Mouse (Mus musculus) layer of hippocampus, adult 18-20 months (tissue): ENCODE measurements around the gene Nans. TPM values are rescaled to one million over a fixed set of nuclear protein-coding genes. Genes with fewer than 3 reads are reported as not detected.

ENCODE experiments used
- DNase-seq, 2 experiments: peaks; one replicate each; pipeline ENCODE4 v3.0.0; 2022; ENCODE audit warnings: low spot score in 2 of 2
- long read RNA-seq: library from polyadenylated mRNA; stranded (forward); transcript quantifications from one replicate; pipeline ENCODE4 v2.0.0, GENCODE M21; 2021
- total RNA-seq, 2 experiments: library from RNA; stranded (reverse); gene quantifications; 2 replicates each; pipeline ENCODE4 v1.2.3; 2021

The Nans gene
- 10 to 100 TPM; 16.0 to 17.4 TPM for total RNA-seq
- long read RNA-seq, transcript Nans-201 (6 exons, 2,179 nt) = major isoform, 21 of 24 reads
- long read RNA-seq, partial matches to known transcripts = 1 of 24 reads
- long read RNA-seq, other reads (novel, unspliced or antisense) = 2 of 24 reads

DNA sequence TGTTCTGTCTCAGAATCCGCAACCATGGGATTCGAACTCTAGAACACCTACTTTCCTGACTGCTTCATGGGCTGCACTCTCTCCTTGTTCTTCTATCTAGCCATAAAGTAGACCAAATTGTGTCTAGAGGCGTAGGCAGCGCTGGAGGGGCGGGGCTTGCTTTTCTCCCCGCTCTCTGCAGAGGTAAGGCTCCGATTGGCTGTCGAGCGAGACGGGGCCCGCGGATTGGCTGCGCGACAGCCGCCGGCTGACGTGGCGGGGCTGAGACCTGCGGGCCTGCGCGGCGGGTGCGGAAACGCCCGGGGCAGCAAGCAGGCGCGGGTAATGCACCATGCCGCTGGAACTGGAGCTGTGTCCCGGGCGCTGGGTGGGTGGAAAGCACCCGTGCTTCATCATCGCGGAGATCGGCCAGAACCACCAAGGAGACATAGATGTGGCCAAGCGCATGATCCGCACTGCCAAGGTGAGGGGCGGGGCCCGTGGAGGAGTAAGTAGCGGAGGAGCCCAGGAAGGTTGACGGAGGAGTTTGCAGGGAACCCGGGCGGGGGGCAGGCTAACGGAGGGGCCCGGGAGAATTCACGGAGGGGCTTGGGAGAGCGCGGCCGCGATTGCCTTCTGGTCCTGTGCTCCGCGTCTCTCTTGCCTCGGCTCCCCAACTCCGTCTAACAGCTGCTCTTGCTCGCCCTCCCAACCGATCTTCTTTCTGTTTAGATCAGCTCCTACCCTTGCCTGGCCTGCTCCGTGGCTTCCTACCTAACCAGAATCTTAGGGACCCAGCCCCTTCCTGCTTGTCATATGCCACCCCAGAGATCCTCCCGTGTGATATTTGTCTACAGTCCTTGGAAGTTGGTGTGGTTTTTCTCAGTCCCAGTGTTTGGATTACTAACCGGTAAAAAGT, at the start of gene Nans:
TSS of gene Nans (plus strand) at position 221 of the 898 bp plus-strand sequence.
- DNase-seq = peak; percentile 92 to 95

DNA sequence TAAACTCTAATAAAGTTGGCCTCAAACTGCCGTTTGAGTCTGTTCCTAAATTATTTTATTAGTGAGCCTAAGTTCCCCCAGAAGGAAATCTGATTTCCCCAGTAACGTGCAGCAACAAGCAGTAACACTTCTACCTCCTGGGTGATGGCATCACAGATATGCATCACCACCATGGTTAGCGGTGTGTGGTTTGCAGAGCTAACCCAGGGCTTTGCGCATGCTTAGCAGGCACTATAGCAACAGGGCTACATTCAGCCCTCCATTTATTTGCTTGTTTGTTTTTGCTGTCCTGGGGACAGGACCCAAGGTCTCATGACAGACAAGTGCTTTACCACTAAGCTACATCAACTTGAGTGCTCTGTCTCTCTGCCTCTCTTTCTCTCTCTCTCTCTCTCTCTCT, 46.5 kb upstream of the Nans start:
- no peak for DNase-seq

DNA sequence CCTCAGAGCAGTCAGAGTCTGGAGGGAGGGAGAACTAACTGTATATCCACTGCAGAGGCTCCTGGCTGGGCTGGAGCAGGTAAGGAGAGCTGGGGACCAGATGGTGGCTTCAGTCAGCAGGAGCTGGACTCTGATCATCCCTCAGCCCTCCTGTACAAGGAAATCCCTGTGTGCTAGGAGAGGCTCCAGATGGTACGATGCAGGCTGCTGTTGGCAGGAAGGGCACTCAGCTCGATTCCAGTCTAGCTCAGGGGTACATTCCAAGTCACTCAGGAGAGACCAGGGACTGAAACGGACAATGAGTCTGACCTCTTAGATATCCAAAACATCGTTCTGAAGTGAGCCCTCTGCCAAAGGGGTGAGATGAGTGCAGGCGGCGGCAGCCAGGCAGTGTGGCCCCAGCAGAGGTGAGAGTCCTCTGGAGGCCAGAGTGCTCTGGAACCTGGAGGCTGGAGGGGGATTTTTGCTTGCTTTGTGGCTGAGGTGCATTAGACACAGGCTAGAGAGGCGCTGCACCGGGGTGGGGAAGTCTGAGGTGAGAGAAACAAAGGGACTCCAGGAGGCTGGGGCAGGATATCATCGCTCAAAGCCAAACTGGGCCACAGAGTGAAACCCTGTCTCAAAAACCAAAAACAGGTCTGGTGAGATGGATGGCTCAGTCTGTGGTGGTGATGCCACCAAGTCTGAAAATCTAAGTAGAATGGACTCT, 43.7 kb upstream of the Nans start:
- DNase-seq = no peak

DNA sequence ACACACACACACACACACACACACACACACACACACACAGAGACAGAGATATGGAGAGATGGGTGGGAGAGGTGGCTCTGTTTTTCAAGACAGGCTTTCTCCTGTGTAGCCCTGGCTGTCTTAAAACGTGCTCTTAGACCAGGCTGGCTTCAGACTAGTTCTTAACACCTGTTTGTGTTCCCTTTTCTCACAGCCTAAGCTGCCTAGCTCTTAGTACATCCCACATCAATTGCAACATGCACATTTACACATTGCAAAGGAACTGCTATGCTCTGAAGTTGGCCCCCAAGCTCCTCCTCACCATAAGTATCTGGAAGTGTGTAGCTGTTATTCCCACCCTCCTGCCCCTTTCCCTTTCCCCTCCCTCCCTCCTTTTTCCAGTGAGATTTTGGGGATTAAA, 41.6 kb upstream of the Nans start:
- no peak for DNase-seq

DNA sequence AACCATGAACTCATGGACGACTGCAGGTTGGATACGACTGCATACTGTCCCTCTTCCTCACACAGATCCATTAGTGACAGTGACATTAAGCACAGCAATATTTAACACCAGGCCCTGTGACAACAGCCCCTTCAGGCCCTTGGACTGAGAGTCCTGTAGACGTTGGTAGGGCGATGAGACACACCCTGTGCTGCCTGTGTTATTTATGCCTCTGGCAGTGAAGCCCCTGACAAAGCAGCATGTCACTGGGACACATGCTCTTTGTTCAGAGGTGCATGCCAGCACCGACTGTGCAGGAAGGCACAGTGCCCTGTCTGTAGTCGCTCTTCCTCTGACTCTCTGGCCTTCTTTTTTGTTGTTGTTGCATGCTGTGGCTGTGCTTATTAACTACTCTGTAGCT, 40.2 kb upstream of the Nans start:
- DNase-seq = no peak

DNA sequence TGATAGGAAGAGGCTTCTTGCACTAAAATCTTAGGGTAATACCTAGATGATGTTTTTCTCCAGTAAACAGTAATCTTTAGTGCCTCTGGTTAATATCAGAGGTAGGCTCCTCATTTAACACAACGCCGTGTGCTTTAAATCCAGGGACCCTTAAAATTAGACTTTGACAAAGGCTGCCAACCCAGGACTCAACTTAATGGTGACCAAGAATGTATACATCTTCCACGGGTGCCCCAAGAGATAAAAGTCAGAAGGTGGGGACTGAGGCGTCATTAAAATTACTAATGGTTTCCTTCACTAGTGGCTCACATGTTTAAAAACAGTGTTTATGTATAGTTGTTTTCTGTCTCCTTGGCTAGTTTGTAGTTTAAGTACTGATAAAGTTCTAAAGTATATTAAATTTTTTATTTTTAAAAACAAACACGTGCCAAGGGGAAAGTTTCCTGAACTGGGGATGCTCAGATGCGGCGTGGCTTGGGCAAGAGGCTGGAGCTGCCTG, 39.0 kb upstream of the Nans start:
- DNase-seq = no peak

DNA sequence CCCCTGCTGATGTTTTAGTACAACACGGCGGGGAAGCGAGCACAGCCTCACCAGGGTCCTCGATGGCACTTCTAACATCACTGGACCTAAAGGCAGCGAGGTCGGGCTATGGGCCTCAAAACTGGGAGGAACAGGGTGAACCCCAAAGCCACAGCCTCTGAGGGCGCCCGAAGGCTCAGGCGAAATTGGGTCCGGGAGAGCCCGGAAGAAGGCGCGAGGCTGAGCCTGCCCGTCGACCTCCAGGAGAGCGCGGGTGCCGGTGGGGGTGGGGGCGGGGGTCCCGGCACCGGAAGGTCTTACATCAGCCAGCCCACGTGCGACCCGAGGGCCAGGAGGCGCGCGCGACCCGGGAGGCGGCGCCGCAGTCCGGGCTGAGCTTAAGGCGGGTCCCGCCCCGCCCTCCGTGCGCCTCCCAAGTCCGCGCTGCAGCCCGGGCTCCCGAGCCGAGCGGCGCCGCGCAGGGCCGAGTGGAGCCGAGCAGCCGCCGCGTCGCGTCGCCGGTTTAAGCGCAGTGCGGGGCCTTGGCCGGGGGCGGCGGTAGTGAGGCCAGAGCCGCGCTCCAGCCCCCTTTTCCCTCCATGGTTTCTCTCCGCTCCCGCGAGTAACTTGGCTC, 38.4 kb upstream of the Nans start, which contains the start of gene Anp32b:
TSS of gene Anp32b (plus strand) at position 384 of the 613 bp plus-strand sequence.
- DNase-seq = peak; percentile 91 to 94

DNA sequence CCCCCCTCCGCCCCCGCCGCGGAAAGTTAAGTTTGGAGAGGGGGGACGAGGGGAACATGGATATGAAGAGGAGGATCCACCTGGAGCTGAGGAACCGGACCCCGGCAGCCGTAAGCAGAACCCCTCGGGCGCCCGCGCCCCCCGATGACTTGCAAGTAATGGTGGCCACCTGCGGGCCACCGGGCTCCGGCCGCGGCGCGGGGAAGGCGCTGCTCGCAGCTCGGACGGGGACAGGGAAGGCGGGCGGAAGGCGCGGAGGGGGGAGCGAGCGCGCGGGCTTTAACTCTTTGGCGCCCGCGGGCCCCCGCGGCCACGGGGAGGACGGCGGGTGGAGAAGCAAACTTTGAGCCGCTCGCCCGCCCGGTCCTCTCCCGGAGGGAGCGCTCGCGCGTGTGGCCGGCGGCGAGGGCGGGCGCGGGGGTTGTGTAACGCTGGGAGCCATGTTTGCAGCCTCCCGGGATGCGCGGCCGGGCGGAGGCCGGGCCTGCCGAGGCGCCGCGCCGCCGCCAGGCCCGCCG, 37.7 kb upstream of the Nans start:
- peak; percentile 55 to 74 for DNase-seq

DNA sequence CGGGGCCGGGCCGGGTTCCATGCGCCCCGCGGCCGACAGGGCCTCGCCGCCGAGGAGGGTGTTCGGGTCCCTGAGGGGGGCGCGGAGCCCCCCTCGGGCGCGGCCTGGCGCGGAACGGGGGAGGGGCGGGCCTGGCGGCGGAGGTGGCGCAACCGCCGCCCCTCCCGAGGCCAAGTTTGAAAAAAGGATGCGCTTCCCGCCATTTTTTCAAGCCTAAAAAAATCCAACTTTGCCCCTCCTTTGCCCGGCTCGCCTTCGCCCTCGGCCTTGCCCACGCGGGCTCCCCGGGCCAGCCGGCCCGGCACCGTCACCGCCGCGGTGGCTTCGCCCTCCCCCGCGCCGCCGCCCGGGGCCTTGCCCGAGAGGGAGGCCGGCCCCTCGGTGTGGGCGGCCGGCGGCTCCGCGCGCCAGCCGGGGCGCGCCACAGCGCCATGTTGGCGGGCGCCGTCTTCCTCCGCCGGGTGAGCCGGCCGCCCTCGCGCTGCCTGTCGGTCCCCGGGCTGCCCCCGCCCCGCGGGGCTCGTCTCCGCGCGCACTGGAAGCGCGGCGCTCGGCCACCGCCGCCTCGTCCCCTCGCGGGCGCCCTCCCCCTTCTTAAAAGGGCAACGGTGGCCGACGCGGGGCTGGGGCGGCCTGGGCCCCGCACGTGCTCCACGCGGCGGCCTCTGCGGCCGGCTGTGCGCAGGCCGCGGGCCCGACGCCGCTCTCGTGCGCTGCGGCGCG, 37.1 kb upstream of the Nans start:
- DNase-seq = peak; percentile 54 to 68

DNA sequence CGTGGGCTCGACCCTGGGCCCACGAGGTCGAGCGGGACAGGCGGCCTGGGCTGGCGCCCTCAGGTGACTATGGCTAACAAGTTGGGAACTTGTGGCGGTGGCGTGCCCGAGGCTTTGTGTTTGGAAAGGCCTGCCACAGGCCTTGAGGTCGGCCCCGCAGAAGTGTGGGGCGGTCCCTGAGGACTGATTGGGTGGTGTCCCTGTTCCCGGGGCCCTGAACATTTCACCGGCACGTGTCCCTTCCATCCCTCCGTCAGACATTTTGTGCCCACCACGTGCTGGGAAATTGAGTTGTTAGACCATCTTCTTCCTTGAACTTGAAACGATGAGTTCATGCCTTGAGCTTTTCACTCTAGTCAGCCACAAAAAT, 36.6 kb upstream of the Nans start:
- peak; percentile 10 to 39 for DNase-seq

DNA sequence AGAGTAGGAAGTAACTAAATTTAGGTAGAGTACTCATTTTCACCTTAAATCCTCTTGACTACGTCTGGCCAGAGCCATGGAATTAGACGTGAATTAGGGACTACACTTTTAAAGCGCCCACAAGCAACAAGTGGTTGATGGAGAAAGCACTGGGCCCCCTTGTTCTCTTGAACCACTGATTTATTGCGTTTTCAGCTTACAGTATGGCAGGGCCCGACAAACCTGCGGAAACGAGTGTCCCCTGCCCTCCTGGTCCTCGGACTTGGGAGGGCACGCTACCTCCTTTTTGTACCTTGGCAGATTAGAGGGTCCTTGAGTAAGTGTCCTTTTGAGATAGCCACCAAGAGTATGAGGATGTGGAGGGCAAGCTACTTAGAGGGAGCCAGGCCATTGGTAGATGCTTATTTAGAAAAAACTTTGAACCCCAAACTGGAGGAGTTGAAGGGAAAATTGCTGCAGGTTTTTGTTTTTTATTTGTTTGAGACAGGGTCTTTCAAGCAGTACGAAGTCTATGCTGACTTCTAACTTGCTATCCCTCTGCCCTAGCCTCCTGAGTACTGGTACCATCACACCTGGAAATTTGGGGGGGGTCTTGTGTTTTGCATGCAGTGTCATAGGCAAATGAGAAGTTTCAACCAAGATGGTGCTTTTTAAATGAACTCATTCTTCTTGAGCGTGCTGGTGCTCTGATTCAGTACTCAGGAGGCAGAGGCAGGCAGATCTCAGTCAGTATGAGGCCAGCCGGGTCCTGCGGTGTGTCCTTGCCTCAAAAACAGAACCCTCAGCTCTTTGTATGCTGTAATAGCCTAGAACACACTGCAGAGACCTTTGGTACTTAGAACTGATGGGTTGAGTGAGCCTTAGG, 36.0 kb upstream of the Nans start:
- DNase-seq = no peak

DNA sequence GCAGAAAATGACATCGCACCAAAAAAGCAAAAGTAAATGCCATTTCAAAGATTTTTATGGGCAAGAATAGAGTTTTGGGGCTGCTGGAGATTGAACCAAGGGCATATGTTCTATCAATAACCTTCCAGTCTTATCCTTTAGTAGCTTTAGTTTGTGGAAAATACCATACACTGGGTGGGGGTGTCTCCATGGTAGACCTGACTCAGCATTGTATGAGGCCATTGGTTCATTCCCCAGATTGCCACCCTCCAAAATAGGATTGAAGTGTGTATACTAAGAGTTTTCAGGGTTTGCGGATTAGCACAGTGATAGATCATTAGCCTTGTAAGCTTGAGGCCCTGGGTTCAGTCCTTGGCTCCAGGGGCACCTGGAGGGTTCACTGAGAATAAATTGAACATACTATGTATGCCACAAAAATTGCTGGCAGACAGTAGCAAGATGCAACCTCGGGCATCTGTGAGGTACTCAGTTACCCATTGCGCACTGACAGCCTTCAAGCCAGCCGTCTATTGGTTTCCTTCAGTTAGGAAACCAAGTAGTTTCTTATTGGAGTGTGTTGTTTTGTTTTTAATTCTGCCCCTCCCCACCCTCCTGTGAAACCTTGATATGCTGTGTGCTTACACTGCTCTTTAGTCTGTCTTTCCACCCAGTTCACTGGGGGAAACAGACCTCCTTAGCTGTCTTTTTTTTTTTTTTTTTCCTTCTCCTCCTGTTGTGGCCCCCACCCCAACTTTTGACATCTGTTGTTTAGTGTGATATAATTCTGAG, 34.8 kb upstream of the Nans start:
- DNase-seq = no peak

DNA sequence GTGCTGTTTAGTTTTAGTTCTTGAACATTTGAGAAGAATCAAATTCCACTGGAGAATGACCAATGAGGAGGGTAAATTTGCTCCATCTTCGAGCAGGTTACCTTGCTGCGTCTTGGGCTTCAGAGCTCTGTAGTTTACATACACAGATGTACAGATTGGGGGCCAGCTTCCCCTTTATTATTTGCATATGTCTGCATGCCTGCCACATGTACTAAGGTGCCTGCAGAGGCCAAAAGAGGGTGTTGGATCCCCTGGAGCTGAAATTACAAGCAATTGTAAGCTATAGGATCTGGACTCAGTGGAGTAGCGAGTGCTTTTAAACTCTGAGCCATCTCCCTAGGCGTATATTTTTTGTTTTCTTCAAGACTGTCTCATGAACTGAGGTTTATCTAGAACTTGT, 32.3 kb upstream of the Nans start:
- no peak for DNase-seq

DNA sequence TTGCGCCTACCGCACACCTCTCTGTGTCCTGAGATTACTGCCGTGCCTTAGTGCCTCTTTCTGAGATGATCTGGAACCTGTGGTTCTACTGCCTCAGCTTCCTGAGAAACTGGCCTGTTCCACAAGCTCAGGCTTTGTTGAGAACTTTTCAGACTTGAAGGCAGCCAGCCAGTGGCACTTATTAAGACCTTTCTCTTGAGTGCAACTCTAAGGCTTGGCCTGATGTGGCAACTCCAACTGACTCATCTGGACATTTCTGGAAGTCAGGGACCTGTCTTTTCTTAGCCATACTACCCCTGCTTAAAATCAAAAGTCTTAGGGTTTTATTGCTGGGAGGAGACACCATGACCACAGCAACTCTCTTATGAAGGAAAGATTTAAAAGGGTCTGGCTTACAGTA, 31.9 kb upstream of the Nans start:
- no peak for DNase-seq

DNA sequence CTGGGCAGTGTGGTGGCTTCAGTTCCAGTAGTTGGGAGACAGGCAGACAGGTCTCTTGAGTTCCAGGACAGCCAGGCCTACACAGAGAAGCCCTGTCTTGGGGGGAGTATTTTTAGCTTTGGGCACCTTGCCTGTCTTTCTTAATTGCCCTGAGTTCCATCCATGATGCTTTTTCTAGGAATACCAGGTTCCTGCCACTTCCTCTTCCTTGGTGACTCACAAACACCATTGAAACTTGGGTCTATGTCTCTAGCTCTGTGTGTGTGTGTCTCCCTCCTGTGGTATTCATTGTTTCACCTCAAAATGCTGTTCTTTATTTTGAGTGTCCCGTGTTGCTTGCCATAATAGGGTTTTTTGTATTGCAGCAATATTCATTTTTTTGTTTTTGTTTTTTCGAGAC, 30.6 kb upstream of the Nans start:
- DNase-seq = no peak

DNA sequence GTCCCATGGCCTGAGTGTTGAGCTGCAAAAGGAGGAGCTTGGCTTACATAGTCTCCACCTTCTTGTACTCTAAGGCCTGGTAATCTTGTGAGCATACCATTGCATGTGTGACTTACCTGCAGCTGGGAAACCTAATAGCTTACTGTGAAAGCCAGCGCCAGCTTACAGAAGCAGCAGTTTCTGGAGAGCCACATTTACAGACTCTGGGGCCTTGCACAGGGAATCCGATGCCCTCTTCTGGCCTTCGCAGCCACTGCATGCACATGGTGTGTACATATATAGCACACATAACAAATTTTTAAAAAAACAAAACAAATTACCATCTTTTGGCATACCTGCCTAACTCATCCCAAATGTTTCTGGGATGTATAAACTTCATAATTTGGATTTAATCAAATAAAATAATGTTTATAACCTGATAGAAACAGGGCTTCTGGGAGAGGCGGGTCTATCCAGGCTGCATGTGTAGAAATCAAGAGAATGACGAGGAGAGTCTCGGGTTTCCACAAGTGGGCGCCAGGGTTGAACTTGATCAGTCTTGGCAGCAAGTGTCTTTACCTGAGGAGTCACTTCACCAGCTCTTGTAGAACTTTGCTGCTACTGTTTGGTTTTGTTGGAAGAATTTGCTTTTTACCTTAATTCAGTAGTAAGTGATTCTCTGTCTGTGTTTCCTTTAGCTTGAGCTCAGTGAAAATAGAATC, 25.8 kb upstream of the Nans start:
- no peak for DNase-seq

DNA sequence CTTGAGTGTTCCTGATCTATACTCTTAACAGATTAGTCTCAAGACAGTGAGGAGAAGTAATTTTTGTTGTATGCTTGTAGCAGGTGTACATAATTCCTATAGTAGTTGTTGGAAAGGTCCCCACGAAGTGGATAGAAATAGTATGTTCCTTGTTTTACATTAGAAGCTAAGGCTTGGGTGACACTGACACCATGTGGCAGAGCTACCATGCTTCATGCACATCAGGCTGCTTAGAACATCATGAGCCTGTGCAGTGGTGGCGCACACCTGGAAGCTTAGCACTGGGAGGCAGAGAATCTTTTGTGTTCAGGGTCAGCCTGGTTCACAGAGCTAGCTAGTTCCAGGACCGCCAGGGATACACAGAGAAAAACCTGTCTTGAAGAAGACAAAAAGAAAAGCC, 23.3 kb upstream of the Nans start:
- DNase-seq = no peak

DNA sequence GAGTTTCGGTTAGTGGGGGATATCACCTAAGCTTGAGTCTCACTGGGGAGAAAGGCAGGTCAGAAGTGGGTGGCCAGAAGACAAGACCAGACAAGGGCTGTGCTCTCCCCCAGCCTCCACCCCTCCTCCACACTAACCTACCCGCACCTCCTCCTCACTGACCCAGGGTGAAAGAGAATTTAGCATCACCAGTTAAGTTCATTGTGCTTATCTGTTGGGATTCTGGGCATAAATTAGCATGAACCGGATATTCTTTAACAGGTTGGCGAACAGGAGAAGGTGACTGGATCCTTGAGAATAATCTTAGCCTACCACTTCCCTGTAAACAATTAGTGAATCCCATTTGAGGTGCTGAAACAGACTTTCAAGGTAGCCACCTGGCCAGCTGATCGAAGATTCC, 13.9 kb upstream of the Nans start:
- no peak for DNase-seq
